Mouse (Mus musculus) urinary bladder, adult 18-20 months (tissue): ENCODE results near the gene Trpm3.
"Not testable (repeated sequence)": the region's sequence is repeated elsewhere in the genome, so short reads cannot be mapped to it uniquely, and the experiment has no call there.

Source experiments
- DNase-seq, 2 experiments: peaks; one replicate each; pipeline ENCODE4 v3.0.0; 2022; ENCODE audit warnings: low spot score in 2 of 2, mixed read lengths in 2 of 2

Trpm3 gene

DNA sequence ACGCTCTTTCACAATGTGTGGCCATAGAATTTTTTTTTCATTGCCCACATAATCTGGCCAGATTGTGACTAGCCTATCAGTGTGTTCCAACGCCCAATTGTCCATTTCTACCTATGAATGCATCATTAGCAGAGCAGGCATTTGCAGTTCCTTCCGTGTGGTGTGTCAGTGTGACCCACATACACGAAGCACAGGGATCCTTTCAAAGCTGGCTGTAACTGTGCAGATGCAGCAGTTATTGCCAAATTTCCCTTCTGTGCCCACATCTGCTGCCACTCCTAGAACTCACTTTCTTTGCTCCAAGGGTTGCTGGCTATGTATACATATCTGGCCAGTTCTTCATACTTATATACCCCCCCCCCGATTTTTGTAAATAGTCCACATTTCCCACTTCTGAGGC lies 834.9 kb downstream of the Trpm3 start:
- DNase-seq, result no peak

DNA sequence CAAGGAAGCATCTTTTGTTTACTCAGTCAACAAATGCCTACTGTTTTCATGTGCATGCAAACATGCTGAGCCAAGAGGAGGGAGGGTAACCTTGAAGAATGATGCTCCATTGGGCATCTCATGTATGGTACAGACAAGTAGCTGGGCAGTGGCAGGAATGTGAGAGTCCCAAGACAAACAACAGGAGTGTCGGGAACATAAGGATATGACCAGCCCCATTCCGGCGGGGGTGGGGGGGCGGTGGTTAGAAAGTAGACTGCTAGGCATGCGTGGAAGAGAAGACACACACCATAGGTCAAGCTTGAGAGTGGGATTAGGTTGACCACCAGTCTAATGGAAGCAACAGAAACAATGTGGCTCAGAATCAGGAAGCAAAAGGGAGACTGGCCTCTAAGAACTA lies 837.0 kb downstream of the Trpm3 start:
- DNase-seq, result no peak

DNA sequence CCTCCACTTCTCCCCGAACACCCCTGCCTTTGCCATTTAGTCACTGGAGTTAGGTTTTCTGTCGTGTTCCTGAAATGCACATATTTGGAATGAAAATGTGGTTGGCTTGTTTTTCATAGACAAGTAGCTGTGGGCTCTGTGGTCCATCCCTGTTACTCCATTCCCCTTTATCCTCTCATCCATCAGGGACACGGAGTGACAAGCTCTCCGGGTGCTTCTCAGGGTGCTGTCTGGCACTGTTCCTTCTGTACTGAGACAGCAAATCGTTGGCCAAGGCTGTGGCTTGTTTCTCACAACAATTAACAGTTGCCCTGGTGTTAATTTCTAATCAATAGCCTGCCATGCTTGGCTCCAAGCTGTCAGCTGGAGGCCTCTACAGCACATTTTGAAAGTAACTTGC lies 838.7 kb downstream of the Trpm3 start:
- DNase-seq, result no peak

DNA sequence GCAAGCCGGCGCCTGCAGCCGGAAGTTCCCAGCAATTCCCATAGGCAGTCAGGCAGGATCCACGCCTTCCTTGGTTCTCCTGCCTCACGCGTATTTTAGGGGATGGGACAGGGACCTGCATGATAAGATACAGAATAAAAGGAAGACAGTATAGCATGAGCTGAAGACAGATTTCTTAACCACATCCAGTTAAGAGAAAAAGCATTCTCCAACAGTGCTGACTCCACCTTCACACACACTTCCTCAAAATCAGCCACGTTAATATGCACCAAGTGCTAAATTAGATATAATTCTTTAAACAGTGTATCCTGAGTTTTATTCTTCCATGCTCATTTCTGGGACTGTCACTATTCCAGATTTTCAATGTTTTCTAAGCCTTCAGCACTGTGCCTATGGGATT lies 839.9 kb downstream of the Trpm3 start:
- no peak for DNase-seq

- no peak for DNase-seq
Observed at GRCm38 (mm10) chr19:22979191-22979590, 840.3 kb downstream of the Trpm3 start.

GRCm38 (mm10) chr19:22987914-22988313 lies 849.1 kb downstream of the Trpm3 start:
- DNase-seq, result no peak

- DNase-seq, result no peak
Observed at GRCm38 (mm10) chr19:22993946-22994345, 855.1 kb downstream of the Trpm3 start.

DNA sequence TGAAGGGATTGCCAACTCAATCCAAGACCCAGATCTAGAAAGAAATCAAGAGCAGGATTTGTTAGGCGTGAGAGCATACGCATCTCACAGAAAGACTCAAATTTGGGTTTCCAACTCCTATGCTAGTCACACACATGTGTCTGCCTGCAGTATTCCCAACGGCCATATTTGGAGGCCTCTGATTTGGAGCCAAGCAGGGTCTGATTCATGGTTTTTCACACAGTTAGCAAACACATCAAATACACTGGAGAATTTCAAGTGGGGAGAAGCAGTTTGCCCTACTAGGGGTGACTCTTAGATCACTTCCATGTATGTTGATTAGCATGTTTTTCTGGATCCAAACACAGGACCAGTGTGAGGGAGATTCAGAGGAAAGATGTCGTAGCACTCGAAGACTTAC lies 855.7 kb downstream of the Trpm3 start:
- DNase-seq, result no peak

DNA sequence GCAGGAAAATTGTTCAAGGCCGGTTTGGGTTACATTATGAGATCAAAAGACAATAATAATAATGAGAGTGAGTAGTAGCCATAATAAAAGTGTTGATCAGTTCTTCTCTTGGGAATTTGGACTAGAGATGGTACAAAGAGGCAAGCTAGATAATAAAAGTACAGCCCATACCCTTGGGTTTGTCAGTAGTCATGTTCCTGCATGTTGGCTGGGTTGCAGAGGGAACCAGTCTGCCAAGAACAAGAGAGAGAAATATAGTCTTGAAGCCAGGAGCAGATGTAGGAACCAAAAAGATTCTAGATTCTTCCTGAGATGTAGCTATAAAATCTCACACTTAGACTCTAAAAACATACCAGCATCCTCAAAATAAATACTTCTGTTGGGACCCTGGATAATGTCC lies 861.4 kb downstream of the Trpm3 start:
- DNase-seq, result no peak

DNA sequence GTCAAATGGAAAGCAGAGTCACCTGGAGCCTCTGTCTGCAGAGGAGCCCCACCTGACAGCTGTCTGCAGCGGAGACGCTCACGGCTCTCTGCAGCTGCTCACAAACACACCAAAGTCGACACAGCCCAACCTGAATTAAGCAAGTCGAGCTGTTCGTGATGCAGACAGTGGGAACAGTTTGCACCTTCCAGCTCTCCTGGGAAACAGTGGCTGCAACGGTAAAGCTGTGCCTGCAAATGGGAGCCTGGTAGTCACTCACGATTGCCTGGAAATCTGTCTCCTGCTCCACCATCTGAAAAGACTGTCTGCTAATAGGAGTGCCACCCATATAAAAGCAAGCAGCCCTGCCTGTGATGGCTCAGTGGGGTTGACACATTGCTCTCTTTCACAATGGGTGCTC lies 865.0 kb downstream of the Trpm3 start:
- DNase-seq, result no peak

DNA sequence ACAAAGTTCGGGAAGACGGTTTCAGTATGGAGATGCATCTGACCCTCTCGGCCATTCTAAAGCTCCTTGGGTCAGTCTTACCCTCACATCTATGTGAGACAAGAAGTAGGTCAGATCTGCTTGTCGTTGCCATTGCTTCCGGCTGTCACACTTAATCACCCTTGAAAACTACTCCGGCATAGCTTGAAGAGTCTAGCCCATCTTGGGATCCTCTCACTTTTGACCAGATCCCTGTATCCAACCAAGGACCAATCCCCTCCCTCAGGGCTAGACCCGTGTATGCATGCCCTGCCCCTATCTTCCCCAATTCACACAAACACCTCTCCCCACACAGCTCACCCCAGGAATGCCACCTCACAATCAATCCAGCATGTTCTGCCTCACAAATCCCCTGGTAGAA lies 867.0 kb downstream of the Trpm3 start:
- DNase-seq, result no peak

- DNase-seq, result peak; percentile 21 to 37
Observed at GRCm38 (mm10) chr19:23006517-23007273, 867.8 kb downstream of the Trpm3 start.

- DNase-seq, result no peak
Observed at GRCm38 (mm10) chr19:23013695-23014094, 874.8 kb downstream of the Trpm3 start.

- no peak for DNase-seq
Observed at GRCm38 (mm10) chr19:23015516-23015915, 876.7 kb downstream of the Trpm3 start.

DNA sequence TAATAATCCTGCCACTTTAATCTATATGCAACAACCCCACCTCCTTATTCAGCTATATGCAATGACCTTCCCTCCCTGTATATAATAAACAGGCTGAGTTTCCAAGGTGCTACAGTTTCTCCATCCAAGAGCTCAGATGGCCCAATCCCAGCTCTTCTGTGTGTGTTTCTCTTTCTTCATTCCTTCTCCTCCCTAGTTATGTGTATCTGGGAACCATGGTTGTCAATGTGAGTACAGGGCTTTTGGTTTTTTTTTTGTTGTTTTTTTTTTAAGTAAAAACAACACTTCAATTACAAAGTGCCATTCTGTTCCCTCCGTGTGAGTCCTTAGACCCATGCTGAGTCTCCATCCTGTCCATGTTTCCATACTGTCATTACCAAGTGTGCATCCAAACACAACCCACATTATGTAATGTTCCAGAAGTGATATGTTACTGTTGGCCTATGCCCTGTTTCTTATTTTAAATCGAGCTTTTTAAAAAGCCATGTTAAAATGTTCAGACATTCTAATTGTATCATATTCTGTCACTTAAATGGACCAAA lies 879.4 kb downstream of the Trpm3 start:
- DNase-seq, result no peak

- no peak for DNase-seq
Observed at GRCm38 (mm10) chr19:23022902-23023301, 884.1 kb downstream of the Trpm3 start.

DNA sequence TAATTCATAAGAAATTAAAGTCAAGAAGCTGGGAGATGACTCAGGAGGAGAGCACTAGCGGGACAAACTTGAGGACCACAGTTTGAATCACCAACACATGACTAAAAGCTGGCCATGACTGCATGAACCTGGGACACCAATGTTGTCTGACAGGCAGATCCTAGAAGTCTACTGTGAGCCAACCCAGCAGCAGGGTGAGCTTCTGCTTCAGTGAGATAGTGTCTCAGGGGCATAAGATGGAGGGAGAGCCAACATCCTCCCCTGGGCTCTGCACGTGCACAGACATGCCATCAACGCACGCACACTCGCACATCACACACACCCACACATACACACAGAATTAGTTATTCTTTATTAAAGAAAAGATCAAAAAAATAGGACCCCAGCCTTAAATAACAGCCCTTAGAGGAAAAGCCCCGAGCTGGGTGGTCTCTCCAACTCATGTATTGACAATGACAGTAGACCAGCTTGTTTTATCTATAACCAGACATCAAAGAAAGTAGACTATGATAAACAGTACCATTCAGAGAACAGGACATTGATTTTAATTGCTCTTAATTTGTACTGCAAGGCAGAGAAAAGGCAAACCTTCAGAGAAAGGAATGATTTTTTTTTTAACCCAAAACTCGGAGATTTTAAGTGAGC lies 884.6 kb downstream of the Trpm3 start:
- no peak for DNase-seq

GRCm38 (mm10) chr19:23024821-23025220 lies 886.0 kb downstream of the Trpm3 start:
- DNase-seq, result no peak

DNA sequence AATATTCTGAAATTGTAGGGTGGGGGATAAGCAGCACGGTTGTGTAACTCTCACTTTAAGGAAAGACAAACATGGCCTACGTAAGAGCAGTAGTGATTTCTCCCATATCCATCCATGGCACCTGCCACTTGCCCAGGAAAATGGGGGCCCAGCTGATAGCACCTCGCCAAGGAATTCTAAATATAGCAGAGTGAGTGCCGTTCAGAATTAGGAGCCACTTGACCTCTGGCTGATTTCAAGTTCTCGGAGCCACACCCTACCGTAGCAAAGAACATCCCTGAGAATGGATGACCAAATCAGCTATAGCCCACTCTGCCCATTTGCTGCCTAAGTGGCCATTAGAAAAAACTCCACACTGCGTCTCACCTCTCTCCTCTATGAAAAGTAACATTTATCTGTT lies 887.6 kb downstream of the Trpm3 start:
- DNase-seq, result no peak

DNA sequence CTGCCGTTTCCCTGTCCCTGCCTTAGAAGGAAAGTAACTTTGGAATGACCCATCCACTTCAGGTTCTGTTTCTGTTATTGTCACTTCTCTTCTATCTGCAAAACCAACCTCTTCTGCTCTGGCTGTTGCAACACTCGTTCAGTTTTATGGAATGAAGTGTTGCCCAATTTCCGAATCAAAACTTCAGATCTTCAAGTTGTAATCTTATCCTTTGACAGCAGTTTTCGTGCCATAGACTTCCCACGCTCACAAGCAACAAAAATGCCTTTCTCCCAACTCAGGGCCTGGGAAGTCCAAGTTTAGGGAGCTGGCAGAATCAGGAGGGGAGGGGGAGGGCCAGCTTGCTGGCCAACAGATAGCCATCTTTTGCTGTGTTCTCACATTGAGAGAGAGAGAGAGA lies 889.4 kb downstream of the Trpm3 start:
- DNase-seq, result peak in 1 of 2 experiments; percentile 57

DNA sequence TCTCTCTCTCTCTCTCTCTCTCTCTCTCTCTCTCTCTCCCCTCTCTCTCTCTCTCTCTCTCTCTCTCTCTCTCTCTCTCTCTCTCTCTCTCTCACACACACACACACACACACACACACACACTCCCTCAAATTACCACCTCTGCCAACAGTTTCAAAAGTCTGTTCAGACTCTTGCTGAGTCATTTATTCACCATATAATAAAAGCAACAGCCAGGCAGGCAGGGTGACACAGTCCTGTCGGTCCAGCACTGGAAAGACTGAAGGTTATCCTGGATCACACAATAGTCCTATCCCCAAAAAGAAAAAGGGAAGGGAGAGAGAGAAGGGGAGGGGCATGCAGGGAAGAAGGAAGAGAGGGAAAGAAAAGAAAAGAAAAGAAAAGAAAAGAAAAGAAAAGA lies 894.5 kb downstream of the Trpm3 start:
- not testable (repeated sequence) for DNase-seq

DNA sequence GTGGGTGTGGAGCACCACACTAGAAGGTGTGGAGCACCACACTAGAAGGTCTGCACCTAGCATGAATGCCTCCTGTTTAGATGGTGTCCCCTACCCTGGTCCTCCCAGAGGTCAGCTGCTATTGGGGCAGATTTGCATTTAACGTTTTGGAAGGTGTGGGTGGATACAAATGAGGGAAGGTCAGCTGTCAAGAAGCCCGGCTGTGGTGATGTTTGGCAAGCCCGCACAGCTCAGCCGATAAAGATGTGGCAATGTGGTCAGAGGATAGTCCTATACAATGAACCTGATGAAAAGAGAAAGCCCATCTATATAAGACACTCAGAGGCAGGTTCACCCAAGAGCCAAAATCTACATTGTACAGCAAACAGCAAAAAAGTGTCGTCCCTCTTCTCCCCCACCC lies 895.3 kb downstream of the Trpm3 start:
- DNase-seq, result no peak

DNA sequence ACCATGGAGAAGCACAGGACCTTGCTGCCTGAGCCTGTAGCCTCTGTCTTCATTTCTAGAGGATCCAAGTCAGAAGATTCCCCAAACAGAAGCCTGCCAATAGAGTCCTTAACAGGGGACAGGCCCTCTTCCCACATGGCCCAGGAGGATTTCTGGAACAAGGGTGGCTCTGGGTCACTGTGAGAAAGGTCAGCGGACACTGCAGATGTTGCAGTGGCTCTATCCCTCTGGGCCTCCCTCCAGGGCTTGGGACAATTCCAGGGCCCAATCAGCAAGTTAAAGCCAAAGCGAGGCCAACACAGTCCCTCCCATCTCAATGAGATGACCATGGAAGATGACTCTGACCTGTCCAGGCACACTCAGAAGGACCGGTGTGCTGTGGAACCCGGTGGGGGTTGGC lies 896.1 kb downstream of the Trpm3 start:
- DNase-seq, result peak in 1 of 2 experiments; percentile 68
